In the genomic region with DNA sequence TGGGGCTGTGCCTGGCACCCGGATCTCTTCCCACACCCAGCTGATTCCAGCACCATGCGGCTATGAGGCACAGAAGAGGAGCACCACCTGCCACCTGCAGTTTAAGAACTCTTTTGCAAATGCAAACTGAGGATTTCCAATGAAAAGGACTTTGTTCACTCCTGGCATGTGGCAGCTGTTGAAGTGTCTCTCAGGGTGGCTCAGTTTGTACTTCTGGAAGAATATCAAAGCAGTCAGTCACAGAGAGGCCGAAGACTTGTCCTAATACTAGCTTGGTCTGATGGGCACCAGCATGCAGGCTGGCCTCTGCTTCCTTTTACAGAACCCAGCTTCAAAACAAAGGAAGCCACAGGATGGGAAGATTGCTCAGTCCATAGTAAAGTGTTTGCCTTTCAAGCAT, we compare ENCODE assay signal across 23 mouse cellular contexts.
A peak's percentile ranks its signal among the peaks of the same experiment; 100 is the strongest.
DNase-seq lines count a peak whose midpoint lies in the region; ATAC-seq and TF ChIP-seq lines count a peak whose summit lies in the region.
"Had no signal": no experiment of that assay in that cellular context is flagged by ENCODE, and none has a peak within 500 bp of the region (broad histone marks: within the 10 kb centered on the region; RNA-seq: fewer than 3 reads in every experiment).

No protein-coding gene starts in this region.

- no peak for TF ChIP-seq CTCF in kidney, adult 2 months (conservative IDR thresholded peaks at IDR 0.05; ENCODE audit: insufficient read depth, insufficient read length, low read depth, low read length)
- TF ChIP-seq CTCF in lung, adult 2 months (IDR thresholded peaks at IDR 0.05; ENCODE audit: insufficient read depth, low read length): no peak

- 57% methylated on average over 3 of the region's 3 CpGs for WGBS in forebrain, embryonic 13.5 days
- 83% methylated on average over 3 of the region's 3 CpGs for WGBS in forebrain, embryonic 12.5 days
- WGBS in kidney, adult 2 months: 64% methylated on average over 3 of the region's 3 CpGs
- 60% methylated on average over 3 of the region's 3 CpGs for WGBS in lung, embryonic 15.5 days
- WGBS in lung, adult 2 months: 54% methylated on average over 3 of the region's 3 CpGs

- H3K36me3 ChIP-seq in forebrain, embryonic 13.5 days (ENCODE audit: poor library complexity, severe bottlenecking): peaks cover 72% of the 10 kb centered on the region
- peaks cover 73% of the 10 kb centered on the region for H3K36me3 ChIP-seq in forebrain, embryonic 12.5 days (replicated peaks)
- peaks cover 6% of the 10 kb centered on the region; the same call in 1 of the 2 replicates for H3K36me3 ChIP-seq in kidney, adult 2 months (ENCODE audit: control insufficient read depth, insufficient read depth, low read length)
- H3K36me3 ChIP-seq in lung, embryonic 15.5 days: peaks cover 65% of the 10 kb centered on the region

- peaks cover 14% of the 10 kb centered on the region; the same call in 1 of the 2 replicates for H3K4me1 ChIP-seq in forebrain, embryonic 13.5 days
- H3K4me1 ChIP-seq in forebrain, embryonic 12.5 days: peaks cover 9% of the 10 kb centered on the region; the same call in 1 of the 2 replicates
- 0 out of 2 replicates have a peak, but pooled peaks cover 3% of the 10 kb centered on the region for H3K4me1 ChIP-seq in kidney, adult 2 months (ENCODE audit: control insufficient read depth, insufficient read depth, low read length)
- H3K4me1 ChIP-seq in lung, embryonic 15.5 days: peaks cover 29% of the 10 kb centered on the region; the same call in 1 of the 2 replicates
- peaks cover 8% of the 10 kb centered on the region for H3K4me1 ChIP-seq in lung, adult 2 months (ENCODE audit: control insufficient read depth, insufficient read depth, low read length)
- H3K4me1 ChIP-seq: limb, embryonic 12.5 days had no signal

- H3K4me2 ChIP-seq in forebrain, embryonic 13.5 days: no peak overlapping the region
- no peak overlapping the region for H3K4me2 ChIP-seq in forebrain, embryonic 12.5 days
- H3K4me2 ChIP-seq in lung, embryonic 15.5 days: no peak overlapping the region
- H3K4me2 ChIP-seq: forebrain, embryonic 15.5 days; heart, embryonic 13.5 days; hindbrain, embryonic 14.5 days; intestine, embryonic 15.5 days; limb, embryonic 12.5 days; midbrain, embryonic 11.5 days had no signal

- H3K4me3 ChIP-seq in forebrain, embryonic 13.5 days: no peak overlapping the region
- H3K4me3 ChIP-seq in forebrain, embryonic 12.5 days (replicated peaks): no peak overlapping the region
- no peak overlapping the region for H3K4me3 ChIP-seq in kidney, adult 2 months (ENCODE audit: insufficient read depth, low read depth, low read length)
- H3K4me3 ChIP-seq in lung, embryonic 15.5 days: no peak overlapping the region
- H3K4me3 ChIP-seq in lung, adult 2 months (replicated peaks; ENCODE audit: extremely low read depth, low read depth, low read length): no peak overlapping the region
- H3K4me3 ChIP-seq: forebrain, embryonic 15.5 days; heart, embryonic 13.5 days; intestine, embryonic 15.5 days; limb, embryonic 12.5 days; myocyte had no signal

- no peaks in the 10 kb centered on the region for H3K9me3 ChIP-seq in forebrain, embryonic 13.5 days (replicated peaks)
- no peaks in the 10 kb centered on the region for H3K9me3 ChIP-seq in forebrain, embryonic 12.5 days
- H3K9me3 ChIP-seq in lung, embryonic 15.5 days: no peaks in the 10 kb centered on the region
- H3K9me3 ChIP-seq: forebrain, embryonic 15.5 days; heart, embryonic 13.5 days; intestine, embryonic 15.5 days; limb, embryonic 12.5 days had no signal

- H3K9ac ChIP-seq in forebrain, embryonic 13.5 days: no peak overlapping the region
- no peak overlapping the region for H3K9ac ChIP-seq in forebrain, embryonic 12.5 days
- no peak overlapping the region for H3K9ac ChIP-seq in lung, embryonic 15.5 days
- H3K9ac ChIP-seq: forebrain, embryonic 15.5 days; heart, embryonic 13.5 days; hindbrain, embryonic 14.5 days; intestine, embryonic 15.5 days; limb, embryonic 12.5 days; liver, embryonic 14.5 days had no signal

- H3K27me3 ChIP-seq in forebrain, embryonic 13.5 days: no peaks in the 10 kb centered on the region
- H3K27me3 ChIP-seq in forebrain, embryonic 12.5 days: no peaks in the 10 kb centered on the region
- no peaks in the 10 kb centered on the region for H3K27me3 ChIP-seq in kidney, adult 2 months (replicated peaks; ENCODE audit: control insufficient read depth, insufficient read depth, low read length)
- H3K27me3 ChIP-seq in lung, embryonic 15.5 days: no peaks in the 10 kb centered on the region
- H3K27me3 ChIP-seq: forebrain, embryonic 15.5 days; heart, embryonic 13.5 days; intestine, embryonic 15.5 days; limb, embryonic 12.5 days had no signal

- peak; percentile 62 for DNase-seq in kidney, adult 2 months
- DNase-seq in kidney, adult 18-20 months: no peak
- DNase-seq in lung, adult 2 months: no peak
- DNase-seq in Muller cell, postnatal 12 days (ENCODE audit: inconsistent ontology term): peak; percentile 44
- DNase-seq: adrenal gland, postnatal 25 days; cerebellum, adult 2 months; cerebellum, postnatal 36 days; right cerebral cortex, postnatal 25 days had no signal

- no peak for TF ChIP-seq POLR2A in kidney, adult 2 months (IDR thresholded peaks at IDR 0.05; ENCODE audit: low read depth, low read length)
- no peak for TF ChIP-seq POLR2A in lung, adult 2 months (IDR thresholded peaks at IDR 0.05; ENCODE audit: borderline replicate concordance, extremely low read depth, low read depth, low read length)

- H3K27ac ChIP-seq in forebrain, embryonic 13.5 days: no peak overlapping the region
- H3K27ac ChIP-seq in forebrain, embryonic 12.5 days: no peak overlapping the region
- no peak overlapping the region for H3K27ac ChIP-seq in kidney, adult 2 months (ENCODE audit: insufficient read depth, low read depth, low read length)
- H3K27ac ChIP-seq in lung, embryonic 15.5 days: peak overlapping the region; percentile 65; the same call in 1 of the 2 replicates
- H3K27ac ChIP-seq: forebrain, embryonic 15.5 days; heart, embryonic 13.5 days; hindbrain, embryonic 14.5 days; intestine, embryonic 15.5 days; limb, embryonic 12.5 days; liver, embryonic 14.5 days; macrophage; stomach, postnatal 0 days had no signal

- ATAC-seq in forebrain, embryonic 13.5 days: 0 out of 2 replicates have a peak, but pooled peaks have one; percentile 9
- no peak for ATAC-seq in forebrain, embryonic 12.5 days (ENCODE audit: low FRiP score)
- ATAC-seq in lung, embryonic 15.5 days (ENCODE audit: borderline replicate concordance, extremely low read depth, low FRiP score, low TSS enrichment): peak; percentile 41; the same call in 1 of the 2 replicates
- no peak for ATAC-seq in erythroblast, adult 5-6 weeks (replicated peaks; ENCODE audit: low FRiP score, poor library complexity, severe bottlenecking)
- ATAC-seq: CD4-positive, CD25-positive, alpha-beta regulatory T cell, adult 4 months; forebrain, embryonic 15.5 days; intestine, embryonic 15.5 days had no signal

Comparison
In these comparisons a context has a peak if more than half of its experiments do, and no peak if none do; other contexts are left out.
1. ATAC-seq: peak in forebrain, embryonic 13.5 days (single experiment) and lung, embryonic 15.5 days (single experiment); none in forebrain, embryonic 12.5 days (single experiment) and erythroblast, adult 5-6 weeks (single experiment).
2. DNase-seq: peak in kidney, adult 2 months (single experiment) and Muller cell, postnatal 12 days (single experiment); none in kidney, adult 18-20 months (single experiment) and lung, adult 2 months (single experiment).